Mouse (Mus musculus) brain, embryonic 14.5 days (tissue): ENCODE measurements around the gene Arpin. TPM values are rescaled to one million over a fixed set of nuclear protein-coding genes. Genes with fewer than 3 reads are reported as not detected.

ENCODE experiments used
- DNase-seq: peaks from one replicate; pipeline ENCODE4 v3.0.0-alpha.2; 2011; ENCODE audit warnings: low read depth
- CTCF ChIP-seq: fragments of 200-500 bp; IDR thresholded peaks from 2 replicates; pipeline ENCODE4 v1.5.1; 2012; ENCODE audit warnings: inconsistent platforms, mild to moderate bottlenecking, moderate library complexity, borderline replicate concordance; ENCODE audit not compliant: insufficient read depth, insufficient read length; ENCODE audit errors: extremely low read depth
- POLR2A ChIP-seq: fragments of 200-500 bp; IDR thresholded peaks from 2 replicates; pipeline ENCODE4 v1.6.1; 2012; ENCODE audit warnings: mild to moderate bottlenecking, inconsistent platforms, borderline replicate concordance; ENCODE audit not compliant: poor library complexity, insufficient read depth, insufficient read length, severe bottlenecking; ENCODE audit errors: extremely low read depth
- polyA plus RNA-seq: library from polyadenylated mRNA; depleted of rRNA; stranded (reverse); fragments of >200 nt; gene quantifications from 2 replicates; pipeline ENCODE4 v1.2.3, GENCODE M21; 2012

Gene Arpin
- polyA plus RNA-seq, 1 experiment: 13.7 TPM

DNA sequence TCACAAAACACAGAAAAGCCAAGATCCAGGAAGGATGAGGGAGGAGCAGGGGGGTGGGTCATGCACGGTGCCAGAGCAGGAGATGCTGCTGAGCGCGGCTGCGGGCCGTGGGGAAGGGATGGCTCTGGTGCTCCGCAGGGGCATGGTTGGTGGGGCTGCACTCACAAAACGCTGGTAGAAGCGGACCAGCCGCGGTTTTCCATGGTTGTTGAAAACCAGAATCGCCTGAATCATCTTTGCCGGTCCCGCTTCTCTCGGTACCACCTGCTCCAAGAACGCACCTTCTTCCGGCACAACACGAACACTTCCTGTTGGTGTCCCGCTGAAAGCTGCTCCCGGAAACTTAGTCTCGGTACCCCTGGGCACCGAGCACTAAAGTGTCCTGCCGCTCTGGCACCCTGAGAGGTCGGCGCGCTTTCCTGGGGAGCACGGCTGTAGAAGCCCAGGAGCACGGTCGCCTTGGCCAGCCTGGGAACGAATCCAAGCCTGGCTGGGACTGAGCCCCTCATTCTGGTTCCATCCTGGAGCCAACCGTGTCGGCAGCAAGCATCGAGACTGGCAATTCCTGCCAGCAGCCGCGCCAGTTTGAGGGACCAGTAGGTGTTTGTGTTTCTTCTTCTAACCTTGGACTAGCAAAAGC, 14.7 kb downstream of the Arpin start, which contains the start of gene Ap3s2:
Gene Ap3s2 (minus strand): TSS at position 306 of the 640 bp plus-strand sequence.
- peak; percentile 52; the same call in 1 of the 2 replicates for TF ChIP-seq POLR2A
- TF ChIP-seq CTCF: no peak
- peak; percentile 97 for DNase-seq

- peak; percentile 68 for DNase-seq
These were observed 20.6 kb downstream of the Arpin start for GRCm38 (mm10) chr7:79914556-79914955.

DNA sequence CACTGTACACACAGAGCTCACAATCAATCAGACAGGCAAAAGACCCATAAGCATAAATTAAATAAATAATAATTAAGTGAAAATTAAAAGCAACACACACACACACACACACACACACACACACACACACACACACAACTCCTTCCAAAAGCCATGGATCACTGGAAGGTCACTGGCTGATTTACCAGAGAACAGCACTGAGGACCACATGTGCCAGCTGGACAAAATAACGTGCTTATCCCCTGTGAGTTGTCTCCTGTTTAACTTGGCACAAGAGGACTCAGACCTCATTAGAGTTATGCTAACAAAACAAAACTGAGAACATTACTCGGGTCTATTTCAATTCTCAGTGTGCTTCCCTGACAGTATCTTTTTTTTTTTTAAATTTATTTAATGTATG, 27.8 kb downstream of the Arpin start:
- TF ChIP-seq CTCF (no peak), POLR2A (no peak)
- peak; percentile 6 for DNase-seq

More at GRCm38 (mm10) chr7:79914556-79914955, 20.6 kb downstream of the Arpin start:
- TF ChIP-seq CTCF: peak; percentile 52; the same call in 1 of the 2 replicates
- no peak for TF ChIP-seq POLR2A

DNA sequence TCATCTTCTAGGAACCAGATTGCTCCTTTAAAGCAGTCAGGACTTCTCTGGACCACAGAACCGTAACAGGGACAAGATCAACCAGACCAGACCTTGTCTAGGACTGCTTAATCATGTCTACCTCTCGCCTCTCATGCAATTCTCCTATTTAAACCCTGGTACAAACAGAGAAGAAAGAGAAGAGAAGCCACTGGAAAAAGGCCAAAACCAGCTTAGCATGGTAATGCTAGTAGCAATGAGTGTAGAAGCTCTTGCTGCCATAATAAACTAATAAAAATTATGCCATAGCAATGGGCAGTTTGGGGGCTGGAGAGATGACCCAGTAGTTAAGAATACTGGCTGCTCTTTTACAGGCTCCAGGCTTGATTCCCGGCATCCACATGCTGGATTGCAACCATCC, 28.2 kb downstream of the Arpin start:
- no peak for DNase-seq
- no peak for TF ChIP-seq POLR2A
- TF ChIP-seq CTCF: no peak

GRCm38 (mm10) chr7:79905193-79905592, 30.0 kb downstream of the Arpin start:
- TF ChIP-seq POLR2A: no peak
- no peak for TF ChIP-seq CTCF

DNA sequence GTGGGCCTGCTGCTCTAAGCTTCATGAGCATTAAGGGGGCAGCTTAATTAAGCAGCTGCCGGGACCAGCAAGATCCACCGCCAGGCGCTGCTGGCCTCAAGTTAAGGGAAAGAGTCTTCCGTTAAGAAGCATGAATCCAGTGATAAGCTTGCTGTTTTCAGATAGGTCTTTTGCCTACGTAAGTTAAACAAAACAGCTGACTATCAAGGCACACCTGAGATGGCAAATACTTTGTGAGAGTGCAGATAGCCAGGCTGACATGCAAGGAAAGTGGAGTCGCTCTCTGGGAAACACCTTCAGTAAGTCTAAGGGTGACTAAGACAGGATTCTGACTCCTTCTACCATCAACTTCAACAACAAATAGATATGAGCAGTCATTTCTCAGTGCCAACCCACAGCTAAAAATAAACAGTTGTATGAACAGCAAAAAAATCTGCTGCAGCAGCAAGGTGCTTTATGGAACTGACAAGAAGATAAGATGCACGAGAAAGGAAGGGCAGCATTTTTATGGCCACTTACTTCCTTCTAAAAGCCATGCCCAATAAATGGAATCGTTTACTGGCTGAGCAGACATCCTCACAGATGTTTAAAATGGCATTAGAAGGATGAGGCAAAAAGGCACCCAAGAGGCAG, 31.9 kb downstream of the Arpin start:
- no peak for DNase-seq
- no peak for TF ChIP-seq CTCF
- TF ChIP-seq POLR2A: no peak

More at GRCm38 (mm10) chr7:79905193-79905592, 30.0 kb downstream of the Arpin start:
- no peak for DNase-seq

DNA sequence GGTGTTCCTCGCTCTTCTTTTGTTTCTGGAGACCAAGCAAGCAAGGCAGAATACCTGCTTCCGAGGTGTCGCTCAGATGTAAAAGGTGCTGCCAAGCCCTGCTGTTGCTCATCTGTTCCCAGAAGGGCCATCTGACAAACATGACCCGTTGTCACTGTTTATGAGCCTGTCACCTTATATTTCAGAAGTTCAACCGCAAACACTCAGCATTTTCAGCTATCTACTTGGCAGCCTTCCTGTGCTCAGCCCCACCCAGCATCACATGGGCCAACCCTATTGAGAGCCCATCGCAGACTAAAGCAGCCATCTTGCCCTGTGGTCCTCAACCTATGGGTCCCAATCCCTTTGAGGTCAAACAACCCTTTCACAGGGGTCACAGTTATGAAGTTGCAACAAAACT, 34.4 kb downstream of the Arpin start:
- DNase-seq: no peak
- no peak for TF ChIP-seq POLR2A
- no peak for TF ChIP-seq CTCF

GRCm38 (mm10) chr7:79895225-79895624, 39.9 kb downstream of the Arpin start:
- no peak for DNase-seq
- TF ChIP-seq CTCF (no peak), POLR2A (no peak)

DNA sequence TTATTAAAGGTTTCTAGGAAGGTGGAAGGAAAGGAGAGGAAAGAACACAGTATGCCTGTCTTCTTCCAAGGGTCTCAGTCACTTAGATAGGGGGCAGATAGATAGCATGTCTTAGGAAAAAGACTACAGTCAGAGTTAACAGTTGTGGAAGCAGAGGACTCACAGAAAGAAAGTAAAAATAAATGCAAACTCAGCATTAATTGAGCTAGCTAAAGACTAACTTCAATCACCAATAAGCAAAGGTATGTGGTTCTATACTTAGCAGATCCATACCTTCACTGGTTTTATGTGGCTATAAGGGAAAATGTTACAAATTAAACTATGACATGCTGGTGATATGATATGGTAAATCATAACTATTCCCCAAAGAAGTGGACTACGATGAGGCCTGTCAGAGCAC, 40.4 kb downstream of the Arpin start:
- no peak for DNase-seq
- TF ChIP-seq POLR2A: no peak
- no peak for TF ChIP-seq CTCF

GRCm38 (mm10) chr7:79892576-79893428, 42.4 kb downstream of the Arpin start:
- no peak for TF ChIP-seq POLR2A
- TF ChIP-seq CTCF: no peak
- DNase-seq: no peak

- TF ChIP-seq CTCF (no peak), POLR2A (no peak)
- no peak for DNase-seq
These were observed 44.5 kb downstream of the Arpin start for GRCm38 (mm10) chr7:79890436-79891221.

DNA sequence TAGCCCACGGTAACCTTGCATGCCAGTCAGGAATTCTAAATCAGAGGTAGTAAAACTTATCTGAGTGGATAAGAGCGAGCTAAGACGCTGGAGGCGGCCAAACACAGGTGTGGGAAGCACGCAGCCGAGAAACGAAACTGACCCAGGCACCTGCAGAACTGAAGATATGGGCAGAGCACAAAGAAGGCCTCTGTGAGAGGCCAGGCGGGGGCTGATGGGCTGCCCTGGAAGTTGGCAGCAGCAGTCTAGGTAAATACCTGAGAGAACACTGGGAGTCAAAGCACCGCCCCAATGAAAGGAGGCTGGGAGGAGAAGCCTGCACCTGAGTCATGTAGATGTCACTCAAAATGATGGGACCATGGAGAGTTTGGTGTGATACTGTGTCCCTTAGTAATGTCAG, 46.6 kb downstream of the Arpin start:
- no peak for DNase-seq
- no peak for TF ChIP-seq POLR2A
- no peak for TF ChIP-seq CTCF
